Mouse (Mus musculus): ENCODE results near the gene Hspb8.

- TF ChIP-seq CTCF (IDR thresholded peaks at IDR 0.05) (no peak), EP300 (IDR thresholded peaks at IDR 0.05) (peak; percentile 74)
Observed at GRCm38 (mm10) chr5:116409689-116410590, 12.7 kb downstream of the Hspb8 start.
